Mouse (Mus musculus) C2C12 (cell line): ENCODE data around the gene Hist1h3i.
A peak's percentile ranks its signal among the peaks of the same experiment; 100 is the strongest.

Experiments used
- CEBPB ChIP-seq: IDR thresholded peaks from one replicate; pipeline ENCODE4 v1.6.1; 2011; ENCODE audit warnings: low read depth, mild to moderate bottlenecking, control low read depth, moderate library complexity
- CTCF ChIP-seq: IDR thresholded peaks from one replicate; pipeline ENCODE4 v1.5.1; 2011; ENCODE audit not compliant: control insufficient read depth, insufficient read depth, insufficient read length
- MAX ChIP-seq: IDR thresholded peaks from one replicate; pipeline ENCODE4 v1.6.1; 2011; ENCODE audit warnings: mild to moderate bottlenecking, control low read depth
- MYOD1 ChIP-seq: IDR thresholded peaks from one replicate; pipeline ENCODE4 v1.6.1; 2011; ENCODE audit warnings: low read depth; ENCODE audit not compliant: control insufficient read depth, insufficient read length
- MYOG ChIP-seq: IDR thresholded peaks from one replicate; pipeline ENCODE4 v1.6.1; 2011; ENCODE audit not compliant: control insufficient read depth, insufficient read length; ENCODE audit errors: extremely low read depth
- USF1 ChIP-seq: IDR thresholded peaks from one replicate; pipeline ENCODE4 v1.6.1; 2011; ENCODE audit warnings: low read depth, mild to moderate bottlenecking, control low read depth, moderate library complexity

DNA sequence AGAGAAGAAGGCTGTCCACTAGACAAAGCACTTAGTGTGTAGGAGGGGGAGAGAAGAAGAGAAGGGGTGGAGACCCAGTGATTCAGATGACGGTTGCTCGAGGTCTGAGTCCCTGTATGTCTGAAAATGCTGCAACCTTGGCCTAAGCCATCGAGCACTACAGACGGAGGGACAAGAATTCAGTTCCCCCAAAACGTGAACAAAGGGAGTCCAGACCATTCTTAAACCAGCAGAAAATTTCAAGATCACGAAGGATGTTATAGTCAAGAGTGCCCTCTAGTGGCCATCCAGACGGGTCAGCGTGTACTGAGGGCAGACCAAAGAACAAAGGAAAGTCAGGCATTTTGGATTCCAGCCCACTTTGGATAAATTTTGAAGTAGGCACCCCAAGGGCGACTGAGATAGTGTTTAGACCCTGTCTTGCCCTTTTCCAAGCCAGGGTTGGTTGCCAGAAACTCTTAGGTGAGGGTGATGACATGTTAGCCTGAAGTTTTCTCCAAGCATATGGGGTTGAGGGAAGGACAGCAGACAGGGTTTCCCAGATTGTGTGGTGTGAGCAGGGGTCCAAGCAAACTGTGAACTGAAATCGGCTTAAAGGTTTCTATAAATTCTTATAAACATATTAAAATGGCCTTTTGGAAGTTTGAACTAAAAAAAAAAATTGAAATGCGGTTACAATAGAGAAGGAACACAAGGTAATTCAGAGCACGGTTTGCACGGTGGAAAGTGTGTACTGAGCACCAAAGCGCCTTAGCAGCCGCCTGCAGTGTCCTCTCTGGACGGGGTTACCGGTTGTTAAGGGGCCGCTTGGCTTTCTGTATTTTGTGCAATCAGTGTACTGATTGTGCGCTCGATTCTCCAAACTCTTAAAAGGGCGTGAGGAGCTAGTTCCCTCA is 48.9 kb downstream of the Hist1h3i start:
- TF ChIP-seq CTCF (peak; percentile 51), MYOG (no peak), MAX (peak; percentile 65), MYOD1 (no peak), CEBPB (no peak), USF1 (no peak)
